Mouse (Mus musculus) spleen, adult 2 months (tissue): ENCODE data around the gene Omp.

Experiments
- CTCF ChIP-seq: fragments of 200-500 bp; IDR thresholded peaks from 2 replicates; pipeline ENCODE4 v1.5.1; 2011; ENCODE audit warnings: mild to moderate bottlenecking, inconsistent platforms; ENCODE audit not compliant: insufficient read depth, insufficient read length, insufficient replicate concordance; ENCODE audit errors: extremely low read depth
- POLR2A ChIP-seq: fragments of 200-500 bp; IDR thresholded peaks from 2 replicates; pipeline ENCODE4 v1.6.1; 2011; ENCODE audit warnings: low read depth, low read length, inconsistent platforms

DNA sequence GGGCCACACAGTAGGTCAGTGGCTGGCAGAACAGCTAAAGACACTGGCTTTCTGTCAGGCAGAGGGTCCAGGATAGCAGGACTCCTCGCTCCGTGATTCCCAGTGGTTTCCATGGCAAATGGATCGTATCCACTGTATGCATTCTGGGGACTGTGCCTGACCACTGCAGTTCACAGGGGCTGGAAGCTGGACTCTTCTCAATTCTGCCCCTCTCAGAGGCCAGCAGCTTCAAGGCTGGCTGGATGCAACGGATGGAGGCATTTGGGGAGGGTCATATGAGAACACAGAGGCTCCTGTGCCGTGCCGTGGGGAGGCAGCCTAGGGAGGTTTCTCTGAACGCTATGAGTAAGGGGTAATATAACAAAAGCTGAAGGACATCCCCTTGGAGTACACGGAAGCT lies 3.1 kb downstream of the Omp start:
- no peak for TF ChIP-seq POLR2A
- no peak for TF ChIP-seq CTCF
